Mouse (Mus musculus): Measurements from ENCODE around the gene Rpn2. TPM values are rescaled to one million over a fixed set of nuclear protein-coding genes. Genes with fewer than 3 reads are reported as not detected.
A peak's percentile ranks its signal among the peaks of the same experiment; 100 is the strongest.

Rpn2 gene
- polyA plus RNA-seq, 1 experiment from 2014 or later: 265 TPM

DNA sequence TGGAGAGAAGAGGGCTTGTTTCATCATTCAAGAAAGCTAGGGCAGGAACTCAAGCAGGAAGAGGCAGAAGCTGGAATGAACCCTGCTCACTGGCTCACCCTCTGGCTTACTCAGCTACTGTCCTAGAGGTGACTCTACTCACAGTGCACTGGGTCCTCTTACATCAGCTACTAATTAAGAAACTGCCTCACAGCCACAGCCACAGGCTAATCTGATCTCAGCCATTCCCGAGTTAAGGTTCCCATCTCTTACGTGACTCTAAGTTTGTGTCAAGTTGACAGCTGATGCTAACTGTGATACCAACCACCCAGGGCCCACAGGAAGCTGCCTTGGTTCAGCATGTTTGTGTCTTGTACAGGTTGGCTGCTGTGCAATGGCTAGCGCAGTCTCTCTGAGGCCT lies 84.2 kb downstream of the Rpn2 start:
- Histone ChIP-seq H3K36me3 (no peaks in the 10 kb centered on the region), H3K27ac (no peak overlapping the region), H3K9ac (no peak overlapping the region), H3K27me3 (no peaks in the 10 kb centered on the region), H3K4me3 (no peak overlapping the region), H3K4me1 (peaks cover 1% of the 10 kb centered on the region; the same call in 1 of the 2 replicates), H3K4me2 (replicated peaks) (no peak overlapping the region), H3K9me3 (no peaks in the 10 kb centered on the region)
- no peak for ATAC-seq (ENCODE audit: insufficient number of reproducible peaks, insufficient read depth, low FRiP score, low TSS enrichment)
- WGBS: 61% methylated on average over 3 of the region's 3 CpGs

DNA sequence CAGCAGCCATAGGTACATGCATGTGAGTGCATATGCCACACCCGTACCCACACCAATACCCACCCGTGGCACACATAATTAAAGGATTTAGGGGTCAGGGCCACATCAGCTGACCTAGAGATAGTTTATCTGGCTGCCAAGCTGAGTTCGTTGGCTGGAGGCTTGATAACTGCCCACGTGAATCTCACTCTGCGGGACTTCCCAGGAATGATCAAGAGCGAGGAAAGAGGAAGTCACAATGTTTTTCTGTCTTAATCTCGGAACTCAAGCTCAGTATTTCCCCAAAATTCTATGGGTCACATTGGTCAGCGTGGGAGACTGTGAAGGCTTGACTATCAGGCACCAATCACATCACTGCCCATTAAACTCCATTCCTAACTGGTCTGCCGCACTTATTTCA lies 87.9 kb downstream of the Rpn2 start:
- H3K4me2 ChIP-seq (replicated peaks): peak overlapping the region; percentile 80
- H3K9ac ChIP-seq: no peak overlapping the region
- H3K27ac ChIP-seq: no peak overlapping the region
- no peaks in the 10 kb centered on the region for H3K27me3 ChIP-seq
- H3K4me3 ChIP-seq: no peak overlapping the region
- H3K36me3 ChIP-seq: no peaks in the 10 kb centered on the region
- H3K4me1 ChIP-seq: peaks cover 9% of the 10 kb centered on the region
- 85% methylated on average over 9 of the region's 9 CpGs for WGBS
- ATAC-seq (ENCODE audit: insufficient number of reproducible peaks, insufficient read depth, low FRiP score, low TSS enrichment): no peak
- H3K9me3 ChIP-seq: no peaks in the 10 kb centered on the region

DNA sequence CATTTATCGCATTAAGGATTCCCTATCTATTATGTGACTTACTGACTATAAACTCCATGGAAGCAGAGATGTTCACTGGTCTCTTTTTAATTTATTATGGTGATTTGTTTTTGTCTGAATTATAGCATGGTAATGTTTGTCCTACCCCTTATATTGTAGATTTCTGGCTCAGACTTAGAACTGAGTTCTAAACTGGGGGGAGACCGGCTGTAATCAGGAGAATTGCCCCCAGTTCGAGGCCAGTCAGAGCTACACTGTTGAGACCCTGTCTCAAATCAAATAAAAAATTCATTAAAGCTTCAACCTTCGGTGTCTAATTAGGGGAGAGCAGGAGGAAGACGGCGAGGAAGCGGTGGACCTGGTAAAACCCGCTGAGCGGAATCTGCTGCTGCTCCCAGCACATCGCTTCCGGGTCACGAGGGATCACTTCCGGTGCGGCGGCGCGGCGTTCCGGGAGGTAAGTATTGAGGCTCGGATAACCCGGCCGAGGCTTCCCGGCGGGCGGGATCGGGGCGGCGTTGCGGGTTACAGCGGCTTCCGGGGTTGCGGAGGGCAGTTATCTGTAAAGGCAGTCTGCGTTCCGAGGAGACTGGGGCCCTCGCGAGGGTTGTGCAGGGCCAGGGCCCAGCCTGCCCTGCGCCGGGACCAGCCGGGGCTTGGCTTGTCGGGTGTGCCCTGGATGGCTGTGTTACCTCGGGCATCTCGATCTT lies 88.5 kb downstream of the Rpn2 start, which contains the start of gene Manbal:
TSS of gene Manbal (plus strand) at position 411 of the 710 bp plus-strand sequence.
- Histone ChIP-seq H3K27ac (peak within 1 kb of the TSS; percentile 88), H3K27me3 (no peaks in the 10 kb centered on the region)
- peak; percentile 80 for ATAC-seq (ENCODE audit: insufficient number of reproducible peaks, insufficient read depth, low FRiP score, low TSS enrichment)

DNA sequence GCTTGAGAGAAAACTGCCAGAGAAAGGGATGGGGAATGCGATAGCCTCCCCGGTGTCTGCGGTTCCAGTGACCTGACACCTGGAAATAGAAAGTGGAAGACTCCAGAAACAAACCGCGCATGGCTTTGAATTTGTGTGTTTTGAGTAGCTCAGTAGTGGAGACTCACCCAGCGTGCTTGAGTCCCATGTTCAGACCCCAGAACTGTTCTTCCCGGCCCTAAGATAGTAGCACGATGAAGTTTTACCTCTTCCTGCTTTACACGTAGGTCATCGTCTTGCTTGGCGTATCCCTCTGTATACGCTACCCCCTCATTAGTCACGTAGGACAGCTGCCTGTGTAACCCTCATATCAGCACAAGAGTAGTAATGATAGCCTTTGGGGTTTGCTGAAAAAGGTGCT lies 89.2 kb downstream of the Rpn2 start:
- H3K27me3 ChIP-seq: no peaks in the 10 kb centered on the region
- ATAC-seq (ENCODE audit: insufficient number of reproducible peaks, insufficient read depth, low FRiP score, low TSS enrichment): no peak
- peak overlapping the region; percentile 88 for H3K27ac ChIP-seq
- peak overlapping the region; percentile 77 for H3K9ac ChIP-seq
- peaks cover 9% of the 10 kb centered on the region for H3K4me1 ChIP-seq
- H3K4me3 ChIP-seq: peak overlapping the region; percentile 77
- H3K9me3 ChIP-seq: no peaks in the 10 kb centered on the region
- peaks cover 6% of the 10 kb centered on the region; the same call in 1 of the 2 replicates for H3K36me3 ChIP-seq
- 4% methylated on average over 13 of the region's 13 CpGs for WGBS
- H3K4me2 ChIP-seq (replicated peaks): peak overlapping the region; percentile 80

More for the DNA sequence above, 88.5 kb downstream of the Rpn2 start, which contains the start of gene Manbal:
- 4% methylated on average over 42 of the region's 42 CpGs for WGBS
- Histone ChIP-seq H3K9ac (peak within 1 kb of the TSS; percentile 77), H3K4me1 (peaks cover 9% of the 10 kb centered on the region), H3K4me3 (peak within 1 kb of the TSS; percentile 77), H3K9me3 (no peaks in the 10 kb centered on the region), H3K36me3 (no peaks in the 10 kb centered on the region), H3K4me2 (replicated peaks) (peak within 1 kb of the TSS; percentile 80)

DNA sequence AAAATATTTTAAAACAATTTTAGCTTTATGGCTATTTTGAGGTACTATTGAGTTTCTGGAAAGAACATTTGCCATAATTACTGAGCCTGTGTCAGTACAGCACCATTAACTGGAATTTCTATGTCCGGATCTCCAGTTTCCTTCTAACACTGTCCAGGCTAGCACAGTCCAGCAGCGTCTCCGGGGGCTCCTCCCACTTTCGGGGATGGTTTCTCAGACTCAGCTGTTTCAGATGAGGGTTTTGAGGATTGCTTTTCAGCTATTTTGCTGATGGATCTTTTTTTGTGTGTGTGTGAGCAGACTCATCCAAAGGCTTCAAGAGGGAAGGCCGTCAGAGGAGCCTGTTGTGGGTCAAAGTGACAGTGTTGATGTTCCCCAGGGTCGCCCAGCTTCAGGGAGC lies 92.9 kb downstream of the Rpn2 start:
- H3K4me2 ChIP-seq (replicated peaks): no peak overlapping the region
- WGBS: 64% methylated on average over 6 of the region's 6 CpGs
- no peaks in the 10 kb centered on the region for H3K9me3 ChIP-seq
- peaks cover 11% of the 10 kb centered on the region; the same call in 1 of the 2 replicates for H3K36me3 ChIP-seq
- no peak overlapping the region for H3K9ac ChIP-seq
- no peaks in the 10 kb centered on the region for H3K27me3 ChIP-seq
- H3K4me3 ChIP-seq: no peak overlapping the region
- ATAC-seq (ENCODE audit: insufficient number of reproducible peaks, insufficient read depth, low FRiP score, low TSS enrichment): no peak
- peaks cover 25% of the 10 kb centered on the region for H3K4me1 ChIP-seq
- H3K27ac ChIP-seq: no peak overlapping the region

DNA sequence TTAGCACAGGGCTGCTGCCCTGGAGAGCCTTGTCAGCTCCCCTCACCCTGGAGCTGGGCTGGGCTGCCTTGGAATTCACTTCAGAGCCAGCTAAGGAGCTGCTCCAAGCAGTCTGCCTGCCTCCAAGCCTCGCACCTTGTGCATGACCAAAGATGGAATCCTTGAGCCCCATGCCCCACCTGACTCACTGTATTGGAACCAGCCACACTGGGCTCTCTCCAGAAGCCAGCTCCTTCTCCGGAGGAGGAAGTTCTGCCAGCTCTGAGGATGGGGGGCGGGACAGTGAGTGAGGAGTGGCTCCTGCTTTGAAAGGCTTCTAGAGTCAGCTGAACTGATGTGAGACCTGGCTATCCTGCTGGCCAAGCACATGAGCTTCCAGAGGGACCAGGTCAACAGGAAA lies 94.9 kb downstream of the Rpn2 start:
- 82% methylated on average over 3 of the region's 3 CpGs for WGBS
- peaks cover 11% of the 10 kb centered on the region; the same call in 1 of the 2 replicates for H3K36me3 ChIP-seq
- H3K4me3 ChIP-seq: no peak overlapping the region
- H3K9ac ChIP-seq: no peak overlapping the region
- peaks cover 18% of the 10 kb centered on the region for H3K4me1 ChIP-seq
- no peaks in the 10 kb centered on the region for H3K9me3 ChIP-seq
- no peak for ATAC-seq (ENCODE audit: insufficient number of reproducible peaks, insufficient read depth, low FRiP score, low TSS enrichment)
- no peaks in the 10 kb centered on the region for H3K27me3 ChIP-seq
- H3K4me2 ChIP-seq (replicated peaks): no peak overlapping the region
- H3K27ac ChIP-seq: no peak overlapping the region

DNA sequence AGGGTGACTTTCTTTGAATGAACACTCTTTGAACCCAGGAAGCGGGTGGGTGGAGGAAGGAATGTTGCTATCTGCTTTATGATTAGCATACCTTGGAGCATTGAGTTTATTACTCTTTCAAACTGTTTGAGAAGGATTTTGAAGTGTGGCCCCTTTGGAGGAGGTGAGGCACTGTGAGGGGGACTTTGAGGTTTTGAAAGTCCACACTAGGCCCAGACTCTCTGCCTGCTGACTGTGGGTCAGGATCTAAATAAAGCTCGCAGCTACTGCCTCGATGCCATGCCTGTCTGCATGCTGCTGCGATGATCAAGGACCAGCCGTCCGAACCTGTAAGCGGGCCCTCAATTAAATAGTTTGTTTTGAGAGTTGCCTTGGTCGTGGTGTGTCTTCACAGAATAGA lies 96.2 kb downstream of the Rpn2 start:
- Histone ChIP-seq H3K36me3 (peaks cover 23% of the 10 kb centered on the region; the same call in 1 of the 2 replicates), H3K4me1 (peaks cover 16% of the 10 kb centered on the region), H3K4me3 (no peak overlapping the region), H3K9me3 (no peaks in the 10 kb centered on the region), H3K9ac (no peak overlapping the region), H3K4me2 (replicated peaks) (no peak overlapping the region), H3K27ac (no peak overlapping the region), H3K27me3 (no peaks in the 10 kb centered on the region)
- 56% methylated on average over 8 of the region's 8 CpGs for WGBS
- ATAC-seq (ENCODE audit: insufficient number of reproducible peaks, insufficient read depth, low FRiP score, low TSS enrichment): no peak

Other genes with a start within 250 kb of the Rpn2 start
- gene Soga1, start 199.8 kb upstream of the Rpn2 start, polyA plus RNA-seq (2016; fragmentation: Nextera tagmentation; extraction: Ambion mirVana): 5.7 and 7.8 TPM in 2 replicates
- gene Tldc2, start 192.0 kb upstream of the Rpn2 start, polyA plus RNA-seq (2016; fragmentation: Nextera tagmentation; extraction: Ambion mirVana): not detected in 2 replicates
- gene Samhd1, start 143.8 kb upstream of the Rpn2 start, polyA plus RNA-seq (2016; fragmentation: Nextera tagmentation; extraction: Ambion mirVana): 25.2 and 26.9 TPM in 2 replicates
- 24.6 and 26.4 TPM in 2 replicates for gene Rbl1, start 74.5 kb upstream of the Rpn2 start, polyA plus RNA-seq (2016; fragmentation: Nextera tagmentation; extraction: Ambion mirVana)
- gene Mroh8, start 532 bp downstream of the Rpn2 start, polyA plus RNA-seq (2016; fragmentation: Nextera tagmentation; extraction: Ambion mirVana): 0.65 and 0.89 TPM in 2 replicates
- 2.4 and 3.2 TPM in 2 replicates for gene Ghrh, start 68.5 kb downstream of the Rpn2 start, polyA plus RNA-seq (2016; fragmentation: Nextera tagmentation; extraction: Ambion mirVana)
- gene Manbal, start 88.6 kb downstream of the Rpn2 start, polyA plus RNA-seq (2016; fragmentation: Nextera tagmentation; extraction: Ambion mirVana): 78.5 and 82.8 TPM in 2 replicates
- 30.8 and 37.3 TPM in 2 replicates for gene Src, start 139.4 kb downstream of the Rpn2 start, polyA plus RNA-seq (2016; fragmentation: Nextera tagmentation; extraction: Ambion mirVana)

All from embryonic facial prominence, embryonic 12.5 days (tissue).